Mouse (Mus musculus): ENCODE data around the gene Aldh3b2.

DNA sequence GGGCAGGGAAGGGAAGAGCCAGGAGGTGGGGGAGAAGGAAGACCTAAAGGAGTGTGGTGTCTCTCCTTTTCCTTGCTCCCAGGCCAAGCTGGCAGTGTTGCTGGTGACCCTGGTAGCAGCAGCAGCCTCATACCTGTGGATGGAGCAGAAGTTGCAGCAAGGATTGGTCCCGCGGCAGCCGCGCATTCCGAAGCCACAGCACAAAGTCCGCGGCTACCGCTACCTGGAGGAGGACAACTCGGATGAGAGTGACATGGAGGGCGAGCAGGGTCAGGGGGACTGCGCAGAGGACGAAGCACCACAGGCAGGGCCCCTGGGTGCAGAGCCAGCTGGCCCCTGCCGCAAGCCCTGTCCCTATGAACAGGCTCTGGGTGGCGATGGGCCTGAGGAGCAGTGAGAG lies 23.6 kb upstream of the Aldh3b2 start:
- no peak for TF ChIP-seq CTCF (IDR thresholded peaks at IDR 0.05; ENCODE audit: borderline replicate concordance, insufficient read depth, low read depth, low read length)
- no peak for TF ChIP-seq POLR2A (IDR thresholded peaks at IDR 0.05; ENCODE audit: borderline replicate concordance, insufficient read depth, low read length)

Measured in cerebellum, adult 2 months (tissue).